Mouse (Mus musculus) large intestine, adult 2 months (tissue): ENCODE measurements around the gene Prom2. TPM values are rescaled to one million over a fixed set of nuclear protein-coding genes. Genes with fewer than 3 reads are reported as not detected.

Source experiments
- DNase-seq: peaks from one replicate; pipeline ENCODE4 v3.0.0-alpha.2; 2012; ENCODE audit warnings: low read depth, low spot score
- WGBS: fragments of 180-500 bp; shearing (Covaris S2); methylation state at CpG from one replicate; pipeline ENCODE4 v1.1.7; 2018; 5-methylcytosine and 5-hydroxymethylcytosine counted together
- polyA plus RNA-seq: library from polyadenylated mRNA; depleted of rRNA; stranded (reverse); fragments of >200 nt; gene quantifications from 2 replicates; pipeline ENCODE4 v1.2.3, GENCODE M21; 2012; rRNA removed

Prom2 gene
- 0.09 and 0.15 TPM in 2 replicates for polyA plus RNA-seq

GRCm38 (mm10) chr2:127541185-127541584 is at the start of gene Prom2:
TSS of gene Prom2 (minus strand) at chr2:127541467.
- DNase-seq = no peak
- WGBS = 8% methylated on average over 29 of the region's 29 CpGs

- no peak for DNase-seq
- WGBS = 67% methylated on average over 4 of the region's 4 CpGs
Measured at GRCm38 (mm10) chr2:127590840-127591239, 49.6 kb upstream of the Prom2 start.

GRCm38 (mm10) chr2:127590204-127590603 is 48.9 kb upstream of the Prom2 start:
- no peak for DNase-seq
- WGBS = 52% methylated on average over 15 of the region's 15 CpGs

GRCm38 (mm10) chr2:127588897-127589296 is 47.6 kb upstream of the Prom2 start:
- WGBS = 91% methylated on average over 9 of the region's 9 CpGs
- no peak for DNase-seq

- DNase-seq = no peak
- WGBS = under 1% methylated on average over 22 of the region's 22 CpGs
Measured at GRCm38 (mm10) chr2:127587514-127587844, 46.2 kb upstream of the Prom2 start.

- DNase-seq = peak; percentile 39
- WGBS = 2% methylated on average over 39 of the region's 39 CpGs
Measured at GRCm38 (mm10) chr2:127586694-127587513, 45.6 kb upstream of the Prom2 start, which contains the start of the genes Zfp661 and Mrps5. TSS of gene Zfp661 (minus strand) at chr2:127587094. TSS of gene Mrps5 (plus strand) at chr2:127587222.

- DNase-seq = peak; percentile 90
- under 1% methylated on average over 24 of the region's 24 CpGs for WGBS
Measured at GRCm38 (mm10) chr2:127584436-127584858, 43.2 kb upstream of the Prom2 start.

GRCm38 (mm10) chr2:127573322-127573721 is 32.1 kb upstream of the Prom2 start:
- DNase-seq = no peak
- WGBS = 36% methylated on average over 1 of the region's 1 CpGs

GRCm38 (mm10) chr2:127559070-127559966 is 18.1 kb upstream of the Prom2 start:
- DNase-seq = no peak
- 16% methylated on average over 18 of the region's 18 CpGs for WGBS

- no peak for DNase-seq
- 60% methylated on average over 5 of the region's 5 CpGs for WGBS
Measured at GRCm38 (mm10) chr2:127551078-127551477, 9.8 kb upstream of the Prom2 start.

GRCm38 (mm10) chr2:127550446-127550845 is 9.2 kb upstream of the Prom2 start:
- 59% methylated on average over 1 of the region's 1 CpGs for WGBS
- no peak for DNase-seq

GRCm38 (mm10) chr2:127549711-127550110 is 8.4 kb upstream of the Prom2 start:
- no peak for DNase-seq

GRCm38 (mm10) chr2:127548342-127549074 is 7.2 kb upstream of the Prom2 start:
- no peak for DNase-seq
- WGBS = 75% methylated on average over 5 of the region's 5 CpGs

- WGBS = 95% methylated on average over 2 of the region's 2 CpGs
- DNase-seq = no peak
Measured at GRCm38 (mm10) chr2:127541697-127542096, 430 bp upstream of the Prom2 start.

- WGBS = 23% methylated on average over 4 of the region's 4 CpGs
- no peak for DNase-seq
Measured at GRCm38 (mm10) chr2:127539494-127539893, 1.8 kb downstream of the Prom2 start.

GRCm38 (mm10) chr2:127537548-127537947 is 3.7 kb downstream of the Prom2 start:
- no peak for DNase-seq
- 47% methylated on average over 3 of the region's 3 CpGs for WGBS

- DNase-seq = no peak
- WGBS = 76% methylated on average over 9 of the region's 9 CpGs
Measured at GRCm38 (mm10) chr2:127535363-127535762, 5.9 kb downstream of the Prom2 start.

GRCm38 (mm10) chr2:127532379-127532778 is 8.9 kb downstream of the Prom2 start:
- DNase-seq = no peak
- 17% methylated on average over 9 of the region's 9 CpGs for WGBS

GRCm38 (mm10) chr2:127531592-127531991 is 9.7 kb downstream of the Prom2 start:
- WGBS = 76% methylated on average over 2 of the region's 2 CpGs
- no peak for DNase-seq

GRCm38 (mm10) chr2:127530418-127530817 is 10.8 kb downstream of the Prom2 start:
- DNase-seq = no peak
- WGBS = 76% methylated on average over 3 of the region's 3 CpGs
